Mouse (Mus musculus): ENCODE data around the gene Olfr986. TPM values are rescaled to one million over a fixed set of nuclear protein-coding genes. Genes with fewer than 3 reads are reported as not detected.

Olfr986 gene
- total RNA-seq, 1 experiment from 2014 or later: not detected

DNA sequence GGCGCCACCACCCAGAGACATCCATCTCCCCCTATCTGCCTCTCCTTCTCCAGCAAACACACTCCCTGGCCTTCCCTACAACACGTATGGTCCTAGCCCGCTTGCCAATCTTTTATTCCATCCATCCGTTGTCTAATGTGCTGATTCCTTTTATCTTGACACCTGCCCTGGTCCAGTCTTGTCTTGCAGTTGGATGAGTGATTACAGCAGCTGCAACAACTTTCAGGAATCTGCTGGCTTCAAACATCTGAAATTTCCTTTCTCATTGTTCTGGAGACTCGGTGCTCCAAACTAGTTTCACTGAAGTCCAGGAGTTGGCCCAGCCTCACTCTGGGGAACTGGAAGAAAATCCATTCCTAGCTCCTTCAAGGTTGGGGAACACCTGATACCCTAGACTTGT is 48.8 kb downstream of the Olfr986 start:
- ATAC-seq (ENCODE audit: extremely low read depth, insufficient number of reproducible peaks, low FRiP score, poor library complexity, severe bottlenecking): no peak

DNA sequence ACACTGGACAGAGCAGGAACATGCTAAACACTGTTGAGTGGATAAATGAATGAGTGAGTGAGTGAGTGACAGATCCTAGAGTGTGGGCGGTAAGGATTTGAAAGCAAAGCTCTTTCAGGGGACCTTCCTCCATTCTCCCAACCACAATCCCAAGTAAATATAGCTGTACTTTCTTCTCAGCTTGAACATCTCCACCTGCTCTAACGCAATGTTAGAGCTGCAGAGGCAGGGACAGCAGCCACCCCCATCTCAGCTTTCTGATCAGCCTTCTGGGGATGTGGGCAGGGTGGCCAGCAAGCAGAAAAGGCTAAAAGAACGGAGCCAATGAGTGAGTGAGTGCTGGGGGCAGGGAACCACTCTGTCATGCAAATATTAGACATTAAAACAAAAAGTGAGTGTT is 50.3 kb downstream of the Olfr986 start:
- no peak for ATAC-seq (ENCODE audit: extremely low read depth, insufficient number of reproducible peaks, low FRiP score, poor library complexity, severe bottlenecking)

- no peak for ATAC-seq (ENCODE audit: extremely low read depth, insufficient number of reproducible peaks, low FRiP score, poor library complexity, severe bottlenecking)
These were observed 53.7 kb downstream of the Olfr986 start for GRCm38 (mm10) chr9:40234233-40235072.

DNA sequence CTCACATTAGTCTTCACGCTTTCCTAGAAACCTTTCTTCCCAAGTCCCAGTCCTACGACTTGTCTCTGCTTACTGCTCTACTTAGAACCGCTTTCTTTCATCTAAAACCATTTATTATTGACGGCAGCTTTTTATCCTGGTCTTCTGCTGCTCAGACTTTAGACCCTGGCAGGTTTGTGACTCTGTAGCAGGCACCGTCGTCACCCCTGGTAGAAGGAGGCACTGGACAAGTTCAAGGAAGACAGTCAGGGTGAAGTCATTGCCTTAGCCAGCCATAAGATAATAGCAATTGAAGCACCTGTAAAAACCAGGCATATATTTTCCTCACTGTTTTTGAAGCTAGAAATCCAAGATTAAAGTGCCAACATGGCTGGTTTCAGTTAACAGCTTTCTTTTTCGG is 54.5 kb downstream of the Olfr986 start:
- ATAC-seq (ENCODE audit: extremely low read depth, insufficient number of reproducible peaks, low FRiP score, poor library complexity, severe bottlenecking): no peak

Other genes with a start within 250 kb of the Olfr986 start
- 0.12 TPM in 1 of 2 replicates, not detected in the other for gene Olfr974, start 243.4 kb upstream of the Olfr986 start, total RNA-seq (2017)
- not detected in 2 replicates for gene Olfr975, start 228.9 kb upstream of the Olfr986 start, total RNA-seq (2017)
- gene Olfr976, start 219.8 kb upstream of the Olfr986 start, total RNA-seq (2017): not detected in 2 replicates
- not detected in 2 replicates for gene Olfr978, start 188.8 kb upstream of the Olfr986 start, total RNA-seq (2017)
- gene Olfr979, start 177.5 kb upstream of the Olfr986 start, total RNA-seq (2017): not detected in 2 replicates
- gene Olfr980, start 171.3 kb upstream of the Olfr986 start, total RNA-seq (2017): not detected in 2 replicates
- gene Olfr981, start 159.5 kb upstream of the Olfr986 start, total RNA-seq (2017): not detected in 2 replicates
- not detected in 2 replicates for gene Olfr982, start 107.1 kb upstream of the Olfr986 start, total RNA-seq (2017)
- not detected in 2 replicates for gene Olfr983, start 87.3 kb upstream of the Olfr986 start, total RNA-seq (2017)
- gene Olfr984, start 66.7 kb upstream of the Olfr986 start, total RNA-seq (2017): 0.25 TPM in 1 of 2 replicates, not detected in the other
- not detected in 2 replicates for gene Olfr985, start 50.7 kb upstream of the Olfr986 start, total RNA-seq (2017)
- gene Tmem225, start 32.8 kb upstream of the Olfr986 start, total RNA-seq (2017): not detected in 2 replicates
- gene Zfp202, start 11.4 kb downstream of the Olfr986 start, total RNA-seq (2017): 0.98 and 1.3 TPM in 2 replicates
- gene Scn3b, start 88.3 kb downstream of the Olfr986 start, total RNA-seq (2017): not detected in 2 replicates